Mouse (Mus musculus) left cerebral cortex, postnatal 36 days (tissue): Measurements from ENCODE around the gene Gm3417. TPM values are rescaled to one million over a fixed set of nuclear protein-coding genes. Genes with fewer than 3 reads are reported as not detected.
"Not testable (repeated sequence)": the region's sequence is repeated elsewhere in the genome, so short reads cannot be mapped to it uniquely, and the experiment has no call there.

Experiments used
- DNase-seq, 2 experiments: peaks; one replicate each; pipeline ENCODE4 v3.0.0; 2021 to 2022; ENCODE audit warnings: low spot score in 2 of 2, mixed read lengths in 1 of 2
- intact Hi-C: fragments of 180-260 bp; cut with DNase I; formaldehyde crosslinking; loops from one replicate; pipeline ENCODE4 v1.15.1; 2025
- total RNA-seq, 2 experiments: library from RNA; stranded (reverse); gene quantifications; 2 replicates each; pipeline ENCODE4 v1.2.3; 2021

The Gm3417 gene
- total RNA-seq, 2 experiments from 2014 or later: not detected

DNA sequence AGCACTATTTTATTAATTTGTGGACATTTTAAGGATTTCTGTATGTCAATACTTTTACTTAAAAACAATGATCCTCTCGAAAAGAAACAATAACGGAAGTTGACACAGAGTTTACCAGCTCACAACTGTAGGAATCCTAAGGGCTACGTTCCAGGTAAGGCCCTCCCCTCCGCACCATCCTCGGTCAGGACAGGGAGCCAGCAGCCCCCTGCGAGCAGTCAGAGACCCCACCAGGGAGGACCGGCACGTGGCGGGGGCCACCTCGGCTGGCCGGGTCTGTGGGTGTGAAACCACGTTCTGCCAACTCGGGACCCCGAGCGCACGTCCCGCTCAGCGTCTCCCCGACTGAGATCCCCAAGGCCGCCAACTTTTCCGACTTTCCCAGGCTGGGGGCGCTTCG, 18.1 kb downstream of the Gm3417 start:
- intact Hi-C loops: no loop called here
- peak in 1 of 2 experiments; percentile 11 for DNase-seq

DNA sequence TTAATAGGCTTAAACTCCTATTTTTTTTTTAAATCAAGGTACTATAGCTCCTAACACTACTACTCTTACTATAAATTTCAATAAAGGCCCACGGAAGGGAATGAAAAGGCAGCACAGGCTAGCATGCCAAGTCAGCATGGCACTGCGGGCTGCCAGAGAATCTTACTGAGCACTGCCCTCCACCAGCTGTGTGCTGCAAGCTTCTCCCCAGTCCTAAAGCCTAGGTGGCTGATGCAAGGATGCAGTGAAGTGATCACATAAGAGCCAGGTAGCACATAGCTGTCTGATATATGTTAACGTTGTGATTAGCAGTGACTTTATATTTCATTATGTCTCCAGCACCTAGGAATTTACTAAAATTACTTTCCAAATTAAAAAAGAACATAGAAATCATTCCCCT, 18.6 kb downstream of the Gm3417 start:
- intact Hi-C loops: no loop called here
- DNase-seq: no peak

DNA sequence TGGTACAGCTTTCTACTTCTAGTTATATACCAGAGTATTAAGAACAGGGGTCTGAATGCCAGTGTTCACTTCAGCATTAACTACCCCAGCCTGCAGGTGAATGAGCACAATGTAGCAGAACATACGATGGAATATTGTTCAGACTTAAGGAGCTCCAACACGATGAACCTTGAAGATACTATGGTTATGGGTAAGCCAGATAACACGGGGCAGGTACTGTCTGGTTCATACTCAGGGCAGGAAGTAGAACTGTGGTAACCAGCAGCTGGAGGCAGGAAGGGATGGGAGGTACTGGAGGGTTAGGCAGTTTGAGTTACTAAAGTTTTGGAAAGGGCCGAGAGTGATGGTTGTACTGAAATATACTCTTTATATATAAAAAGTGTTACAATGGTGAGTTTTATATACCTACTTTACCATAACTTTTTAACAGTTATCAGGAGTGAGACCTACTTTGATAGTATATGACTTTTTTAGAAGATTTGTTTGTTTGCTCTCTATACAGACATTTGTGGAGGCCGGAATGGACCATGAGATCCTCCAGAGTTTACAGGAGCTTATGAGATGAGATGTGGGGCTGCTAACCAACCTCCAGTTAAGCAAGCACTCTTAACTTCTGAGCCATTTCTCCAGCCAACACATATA, 19.8 kb downstream of the Gm3417 start:
- intact Hi-C loops: no loop called here
- DNase-seq: no peak

DNA sequence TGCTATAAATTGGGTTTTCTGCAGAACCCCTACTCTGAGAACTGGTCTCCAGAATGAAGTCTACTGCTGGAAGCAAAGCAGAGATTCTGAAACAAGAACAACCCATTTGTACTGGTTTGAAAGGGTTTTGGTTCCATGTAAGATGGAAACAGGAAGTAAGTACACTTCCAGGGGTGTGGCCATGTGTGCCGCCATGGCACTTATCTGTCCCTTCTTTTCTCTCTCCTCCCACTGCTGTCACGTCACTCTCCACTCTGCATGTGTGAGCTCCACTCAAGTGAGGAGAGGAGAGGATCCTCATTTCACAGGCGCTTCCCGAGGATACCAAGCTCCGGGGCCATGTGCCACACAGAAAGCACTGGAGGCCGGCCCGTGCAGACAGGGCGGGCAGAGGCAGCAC, 25.1 kb downstream of the Gm3417 start:
- intact Hi-C loops: no loop called here
- no peak for DNase-seq

DNA sequence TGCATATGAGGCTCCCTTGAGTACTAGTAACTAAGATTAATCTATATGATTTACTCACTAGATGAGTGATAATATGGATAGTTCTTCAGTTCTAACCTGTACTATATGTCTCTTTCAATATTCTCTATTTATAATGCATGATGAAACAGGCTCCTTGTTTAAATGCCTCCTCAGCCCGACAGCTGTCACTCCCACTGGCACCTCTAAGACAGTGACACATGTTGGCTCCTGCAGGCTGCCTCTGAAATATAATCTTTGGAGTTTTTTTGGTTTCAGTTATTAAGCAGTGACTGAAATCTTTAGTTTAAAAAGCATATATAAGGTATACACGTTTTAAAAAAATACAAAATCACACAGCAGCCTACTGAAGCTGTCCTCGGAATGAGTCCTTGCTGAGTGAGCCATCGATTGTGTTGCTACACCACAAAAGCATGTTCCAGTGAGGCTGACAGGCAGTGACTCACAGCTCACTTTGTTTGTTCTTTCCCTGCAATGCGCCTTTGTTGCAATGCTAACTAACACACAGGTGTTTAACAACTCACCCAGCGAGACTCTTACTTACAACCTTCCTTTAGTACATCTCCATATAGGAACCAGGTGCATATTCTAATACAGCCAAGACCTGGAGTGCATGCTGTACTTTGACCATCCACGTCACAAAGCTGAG, 29.3 kb downstream of the Gm3417 start:
- intact Hi-C loops: no loop called here
- DNase-seq: no peak

DNA sequence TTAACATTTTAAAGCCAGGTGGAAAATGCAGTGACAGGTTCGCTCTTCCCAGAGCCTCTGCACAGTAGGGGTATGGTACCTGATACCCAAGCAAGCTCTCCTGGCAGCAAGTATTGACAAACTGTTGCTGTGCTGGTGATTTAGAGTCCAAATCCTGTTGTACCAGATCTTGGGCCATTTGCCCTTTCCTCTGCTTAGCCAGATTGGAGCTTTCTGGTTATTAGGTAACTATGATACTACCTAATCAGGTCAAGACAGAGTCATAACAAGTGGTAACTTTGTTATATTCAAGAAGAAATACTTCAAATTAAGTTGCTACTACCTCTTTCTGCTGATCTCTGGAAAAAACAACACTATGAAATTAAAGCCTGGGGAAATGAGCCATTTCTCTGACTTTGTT, 34.0 kb downstream of the Gm3417 start:
- intact Hi-C loops: no loop called here
- no peak for DNase-seq

DNA sequence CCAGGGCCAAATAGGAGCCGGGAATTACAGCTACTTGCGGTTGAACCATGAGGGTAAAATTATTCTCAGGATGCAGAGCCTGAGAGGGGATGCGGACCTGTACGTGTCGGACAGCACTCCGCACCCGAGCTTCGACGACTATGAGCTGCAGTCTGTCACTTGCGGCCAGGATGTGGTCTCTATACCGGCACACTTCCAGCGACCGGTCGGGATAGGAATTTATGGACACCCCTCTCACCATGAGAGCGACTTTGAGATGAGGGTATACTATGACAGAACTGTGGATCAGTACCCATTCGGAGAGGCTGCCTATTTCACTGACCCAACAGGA, 34.9 kb downstream of the Gm3417 start:
- intact Hi-C loops: no loop called here
- peak in 1 of 2 experiments; percentile 10 for DNase-seq

DNA sequence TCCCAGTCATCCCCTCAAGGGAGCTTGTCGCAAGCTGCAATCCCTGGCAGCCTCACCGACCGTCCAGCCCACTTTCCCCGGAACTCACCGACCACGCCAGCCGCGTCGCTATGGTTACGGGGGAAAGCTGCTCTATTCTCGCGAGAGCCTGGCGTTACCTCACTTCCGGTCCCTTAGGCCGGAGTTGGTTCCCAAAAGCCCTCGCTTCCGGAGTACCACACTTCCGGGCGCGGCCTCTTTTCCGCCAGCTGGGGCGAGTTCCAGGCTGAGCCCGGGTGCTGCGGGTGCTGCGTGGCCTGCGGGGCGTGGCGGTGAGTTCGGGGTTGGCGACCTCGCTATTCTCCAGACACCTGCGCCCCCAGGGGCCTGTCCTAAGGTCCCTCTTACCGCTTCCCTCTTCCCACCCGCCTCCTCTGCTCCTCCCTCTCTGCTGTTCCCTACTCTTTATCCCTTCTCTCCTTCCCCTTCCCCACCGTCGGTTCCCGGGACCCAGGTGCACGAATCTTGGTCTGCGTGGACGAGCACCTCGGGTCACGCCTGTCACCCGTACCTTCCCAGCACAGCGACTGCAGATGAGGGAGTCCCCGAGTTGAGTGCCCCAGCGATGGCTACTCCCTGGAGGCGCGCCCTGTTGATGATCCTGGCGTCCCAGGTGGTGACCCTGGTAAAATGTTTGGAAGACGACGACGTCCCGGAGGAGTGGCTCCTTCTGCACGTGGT, 35.4 kb downstream of the Gm3417 start, which contains the start of the genes Wdr27 and 1600012H06Rik:
Wdr27 (minus strand) TSS at position 150 of the 720 bp plus-strand sequence.
1600012H06Rik (plus strand) TSS at position 176 of the 720 bp plus-strand sequence.
- intact Hi-C loops: no loop called here
- DNase-seq: peak; percentile 99

DNA sequence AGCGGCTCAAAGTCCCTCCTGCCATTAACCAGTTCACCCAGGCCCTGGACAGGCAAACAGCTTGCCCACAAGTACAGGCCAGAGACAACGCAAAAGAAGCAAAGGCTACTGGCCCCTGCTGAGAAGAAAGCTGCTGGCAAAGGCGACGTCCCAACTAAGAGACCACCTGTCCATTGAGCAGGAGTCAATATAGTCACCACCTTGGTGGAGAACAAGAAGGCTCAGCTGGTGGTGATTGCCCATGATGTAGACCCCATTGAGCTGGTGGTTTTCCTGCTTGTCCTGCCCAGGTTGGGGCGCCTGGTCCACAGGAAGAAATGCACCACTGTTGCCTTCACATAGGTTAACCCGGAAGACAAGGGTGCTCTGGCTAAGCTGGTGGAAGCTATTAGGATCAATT, 36.4 kb downstream of the Gm3417 start:
- DNase-seq, intact Hi-C loops: not testable (repeated sequence)

DNA sequence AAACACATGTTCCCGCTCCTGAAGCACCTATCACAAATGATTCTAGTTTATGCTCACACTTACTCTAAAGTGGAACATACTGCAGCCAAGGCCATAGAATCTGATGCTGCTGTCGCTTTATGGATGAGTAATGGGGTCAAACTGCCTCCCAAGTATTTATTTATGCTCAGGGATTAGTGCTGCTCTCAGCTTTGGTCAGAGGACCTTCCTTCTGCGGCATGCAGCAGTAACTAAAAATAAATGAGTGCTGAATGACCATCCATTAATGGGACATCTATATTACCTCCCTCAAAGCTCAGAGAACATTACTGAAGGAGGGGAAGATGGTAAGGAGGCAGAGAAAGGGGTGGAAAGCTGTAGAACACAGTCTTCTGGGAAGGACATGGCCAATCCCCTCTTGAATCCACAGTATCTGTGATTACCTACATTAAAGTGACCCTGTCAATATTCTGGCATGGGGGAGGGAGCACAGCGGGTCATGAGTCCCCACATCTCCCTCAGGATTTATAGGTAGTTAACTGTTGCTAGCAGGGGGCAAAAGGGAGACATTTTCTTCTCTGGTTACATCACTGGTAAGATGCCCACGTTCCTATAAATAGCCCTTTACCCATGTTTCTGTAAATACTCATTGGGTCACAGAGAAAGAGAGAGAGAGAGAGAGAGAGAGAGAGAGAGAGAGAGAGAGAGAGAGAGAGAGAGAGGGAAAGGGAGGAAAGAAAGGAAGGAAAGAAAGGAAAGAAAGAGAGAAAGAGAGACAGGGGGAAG, 42.6 kb downstream of the Gm3417 start:
- DNase-seq: no peak
- intact Hi-C loops: no loop called here

DNA sequence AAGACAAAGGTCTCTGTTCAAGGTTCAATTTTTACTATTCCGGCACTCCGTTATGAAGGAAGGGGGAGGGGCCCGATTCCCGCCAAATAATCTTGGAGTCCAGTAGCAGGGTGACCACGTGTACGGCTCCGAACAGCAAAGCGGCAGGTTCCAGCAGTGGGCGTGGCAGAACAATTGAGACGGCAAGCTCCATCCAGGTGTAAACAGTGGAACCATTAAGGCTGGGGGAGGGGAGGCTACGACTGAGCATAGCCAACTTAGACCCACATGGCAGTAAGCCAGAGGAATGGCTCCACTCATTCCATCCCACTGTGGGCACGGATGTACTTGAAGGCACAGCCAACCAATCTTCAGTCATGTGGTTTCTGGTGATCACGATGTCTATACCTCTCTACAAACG, 43.3 kb downstream of the Gm3417 start:
- intact Hi-C loops, DNase-seq: not testable (repeated sequence)

DNA sequence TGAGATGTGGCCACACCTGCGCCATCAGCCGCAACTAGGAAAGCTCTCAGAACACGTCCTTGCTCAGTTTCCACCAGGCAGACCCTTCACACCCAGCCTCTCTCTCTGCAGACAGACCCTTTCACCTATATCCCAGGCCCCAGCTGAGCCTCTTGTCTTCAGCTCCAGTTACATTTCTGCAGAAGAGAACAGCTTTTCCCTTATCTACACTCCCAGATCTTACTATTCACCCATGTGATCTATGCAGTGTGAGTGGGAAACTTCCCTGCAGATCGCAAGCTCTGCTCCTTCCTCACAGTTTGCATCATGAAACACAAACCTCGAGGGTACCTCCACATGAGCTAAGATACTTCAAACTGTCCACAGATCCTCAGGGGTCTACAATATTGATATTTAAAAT, 47.1 kb downstream of the Gm3417 start:
- intact Hi-C loops: no loop called here
- no peak for DNase-seq

DNA sequence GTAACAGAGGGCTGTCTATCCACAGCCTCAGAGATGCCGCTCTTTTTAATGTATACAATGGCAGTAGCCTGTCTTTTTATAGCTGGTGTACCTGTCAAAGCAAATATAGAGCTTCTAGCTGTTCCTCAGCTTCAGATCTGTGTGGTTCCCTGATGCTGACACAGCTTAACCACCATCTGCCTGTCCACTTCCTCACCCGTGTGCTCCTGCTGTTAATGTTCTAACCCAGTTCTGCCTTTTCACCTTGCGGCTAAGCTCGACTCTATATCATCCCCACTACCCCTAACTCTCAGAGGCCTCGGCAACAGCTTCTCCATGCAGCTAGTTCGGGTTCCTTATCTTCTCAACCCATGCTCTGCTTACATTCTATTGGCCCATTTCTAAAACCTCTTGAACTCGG, 47.9 kb downstream of the Gm3417 start:
- DNase-seq: no peak
- intact Hi-C loops: no loop called here

DNA sequence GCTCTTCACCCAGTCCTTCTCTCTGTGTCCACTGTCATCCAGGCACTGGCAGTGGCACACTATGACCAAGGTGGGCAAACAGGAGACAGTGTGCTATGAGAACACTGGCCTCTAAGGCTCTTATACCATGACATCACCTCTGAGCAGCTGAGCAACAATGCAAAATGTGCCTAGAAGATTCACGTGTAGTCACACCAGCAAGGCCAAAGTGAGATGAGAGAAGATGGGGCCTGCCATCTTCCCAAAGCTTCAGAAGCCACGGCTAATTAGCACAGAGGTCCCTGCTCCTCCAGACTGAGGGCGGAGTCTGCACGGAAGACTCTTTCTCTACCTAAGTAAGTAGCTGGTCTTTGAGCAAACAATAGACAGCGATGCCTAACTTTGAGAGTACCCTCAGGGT, 50.0 kb downstream of the Gm3417 start:
- intact Hi-C loops: no loop called here
- DNase-seq: no peak

DNA sequence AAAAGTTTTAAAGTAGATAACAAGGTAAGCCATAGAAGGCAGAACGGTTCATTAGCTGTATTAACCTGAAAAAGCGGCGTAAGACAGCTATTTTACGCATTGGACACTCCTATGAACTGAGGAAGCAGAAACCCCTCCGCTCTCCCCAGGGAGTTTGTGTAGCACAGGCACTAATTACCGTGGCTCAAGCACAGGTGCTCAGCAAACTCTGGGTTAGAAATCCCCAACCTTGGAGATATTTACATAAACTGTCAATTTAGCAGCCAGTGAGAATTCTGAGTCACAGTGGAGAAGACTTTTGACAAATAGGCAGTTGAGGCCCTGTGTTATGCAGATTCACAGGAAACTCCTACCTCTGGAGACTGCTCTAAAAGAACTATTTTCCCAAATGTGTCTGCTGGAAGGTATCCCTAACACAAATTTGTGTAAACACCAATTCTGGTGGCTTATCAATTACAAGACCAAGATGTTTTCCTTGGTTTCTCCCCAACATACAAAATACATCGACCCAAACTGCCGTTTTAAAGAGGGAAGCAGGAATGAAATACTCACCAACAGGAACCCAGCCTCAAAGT, 50.9 kb downstream of the Gm3417 start:
- intact Hi-C loops: no loop called here
- no peak for DNase-seq

DNA sequence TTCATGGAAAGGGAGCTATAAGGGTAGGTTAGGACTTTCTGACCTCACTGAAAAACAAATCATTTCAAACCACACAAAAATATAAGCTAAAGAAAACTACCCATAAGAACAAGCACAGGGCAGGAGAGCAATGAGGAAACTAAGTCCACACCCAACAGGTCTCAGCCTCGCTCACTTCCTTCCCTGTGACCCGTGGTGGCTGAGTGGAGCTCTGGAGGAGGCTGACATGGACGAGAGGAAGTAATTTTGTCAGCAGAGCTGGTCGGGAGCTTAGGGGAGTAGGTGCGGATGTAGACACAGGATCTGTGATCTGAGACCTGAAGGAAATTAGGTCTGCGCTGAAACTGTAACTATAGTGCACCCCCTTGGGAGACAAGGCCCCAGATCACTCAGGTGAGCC, 57.0 kb downstream of the Gm3417 start:
- no peak for DNase-seq

DNA sequence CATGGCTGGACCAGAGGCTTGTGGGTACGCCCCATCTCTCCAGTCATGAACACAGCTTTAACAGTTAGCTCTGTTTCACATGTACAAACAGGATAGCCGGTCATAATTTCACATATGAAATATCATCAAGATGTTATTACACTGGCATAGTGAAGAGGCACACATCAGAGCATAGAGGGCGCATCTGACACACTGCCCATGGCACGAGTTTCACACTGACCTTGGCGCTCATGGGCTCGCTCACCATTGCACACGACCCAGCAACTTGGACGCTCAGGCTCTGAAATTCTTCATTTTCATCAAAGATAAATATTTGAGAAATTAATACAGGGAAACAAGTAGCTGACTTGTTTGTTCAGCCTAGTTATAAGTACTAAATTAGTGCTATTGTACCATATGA, 60.7 kb downstream of the Gm3417 start:
- DNase-seq: no peak
- intact Hi-C loops: no loop called here

More for the DNA sequence above, 57.0 kb downstream of the Gm3417 start:
- intact Hi-C loops: no loop called here

DNA sequence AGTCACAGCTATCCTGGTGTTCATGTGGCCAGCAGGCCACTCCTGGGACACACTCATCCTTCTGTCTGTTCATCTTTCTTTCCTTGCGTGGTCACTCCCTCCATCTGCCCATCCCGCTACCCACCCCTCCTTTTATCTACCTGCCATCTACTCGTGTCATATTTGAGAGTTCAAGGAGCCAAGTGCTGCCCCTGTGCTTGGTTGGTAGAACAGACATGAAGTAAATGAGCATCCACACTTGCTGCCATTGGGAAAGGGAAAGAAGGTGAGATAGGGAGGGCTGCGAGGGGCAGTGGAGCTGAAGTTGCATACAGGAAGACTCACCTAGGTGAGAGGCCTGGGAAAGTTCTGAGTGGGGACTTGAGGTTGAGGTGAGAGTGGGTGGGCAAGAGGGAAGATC, 64.2 kb downstream of the Gm3417 start:
- intact Hi-C loops: no loop called here
- DNase-seq: no peak
